Mouse (Mus musculus): ENCODE measurements at regions not wholly inside any gene's neighbourhood (a gene's known extent, or its start where the extent isn't known, plus 50 kb on each side); places are given as distances from the start of the nearest gene placed in this dataset.
A peak's percentile ranks its signal among the peaks of the same experiment; 100 is the strongest.

GRCm38 (mm10) chr19:28111263-28112180, 100.6 kb upstream of the Rfx3 start:
- DNase-seq (ENCODE audit: low read depth), result peak; percentile 57

GRCm38 (mm10) chr19:28095620-28096019, 84.7 kb upstream of the Rfx3 start:
- no peak for DNase-seq (ENCODE audit: low read depth)

- no peak for DNase-seq (ENCODE audit: low read depth)
Measured at GRCm38 (mm10) chr19:28092252-28092651, 81.3 kb upstream of the Rfx3 start.

DNA sequence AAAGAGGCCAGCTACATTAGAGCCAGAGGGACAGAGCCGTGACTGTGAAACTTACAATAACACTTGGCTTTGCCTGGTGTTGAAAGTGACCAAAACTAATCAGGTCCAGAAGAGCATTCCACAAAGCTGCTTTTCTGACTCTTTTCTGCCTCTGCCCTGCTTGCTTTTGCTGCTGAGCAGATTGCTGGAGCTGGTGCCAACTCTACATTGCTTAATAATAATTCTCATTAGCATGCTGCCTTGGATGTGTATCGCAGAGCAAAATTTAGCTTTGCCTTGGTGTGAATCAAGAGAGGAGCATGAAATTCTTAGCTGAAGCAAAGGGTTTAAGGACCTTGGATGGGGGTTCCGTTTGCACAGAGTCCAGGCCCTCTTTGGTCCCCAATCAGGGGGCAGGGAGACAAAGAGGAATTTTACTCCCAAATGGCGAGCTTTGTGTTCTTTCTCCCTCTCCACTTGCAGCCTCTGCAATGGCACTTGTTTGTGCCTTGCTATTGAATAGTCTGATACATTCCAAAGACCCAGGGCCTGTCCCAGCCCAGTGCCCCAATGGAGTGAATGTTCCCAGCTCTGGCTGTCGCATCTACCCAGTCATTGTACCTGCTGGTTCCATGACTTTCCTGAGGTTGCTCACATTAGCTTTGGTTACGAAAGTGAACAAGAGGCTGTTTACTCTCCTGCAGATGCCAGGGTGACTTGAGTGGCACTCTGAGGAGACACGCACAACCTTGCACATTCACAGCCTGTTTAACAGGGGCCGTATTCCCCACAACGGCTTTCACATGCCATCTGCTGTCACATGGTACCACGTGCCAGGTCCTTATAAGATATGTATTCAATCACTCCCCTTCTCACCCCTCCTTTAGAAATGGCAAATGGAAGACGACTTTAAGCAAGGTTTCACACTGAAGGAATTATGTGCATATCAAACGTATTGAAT, 76.9 kb upstream of the Rfx3 start:
- no peak for DNase-seq (ENCODE audit: low read depth)

DNA sequence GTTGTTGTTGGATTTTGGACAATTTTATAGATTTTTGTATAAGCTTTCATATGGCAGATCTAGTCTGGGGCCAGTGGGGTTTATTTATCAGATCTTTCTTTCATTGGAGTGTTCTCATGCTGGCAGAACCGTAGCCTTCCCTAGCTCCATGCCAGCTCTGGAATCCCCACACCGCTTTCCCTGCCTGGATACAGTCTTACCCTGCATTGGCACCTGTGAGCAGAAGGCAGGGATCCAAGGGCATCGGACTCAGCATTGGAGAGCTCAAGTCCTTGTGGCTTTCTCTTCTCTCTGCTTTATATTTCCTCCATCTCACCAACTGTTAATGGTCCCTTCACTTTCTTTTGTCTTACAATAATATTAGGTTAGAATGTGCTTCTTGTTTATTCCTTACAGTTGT, 59.4 kb upstream of the Rfx3 start:
- no peak for DNase-seq (ENCODE audit: low read depth)

Data from NIH3T3 (cell line).